Mouse (Mus musculus): Measurements from ENCODE around the gene Oip5. TPM values are rescaled to one million over a fixed set of nuclear protein-coding genes. Genes with fewer than 3 reads are reported as not detected.

The Oip5 gene
- polyA plus RNA-seq, 1 experiment from 2014 or later: 15.3 TPM

- Histone ChIP-seq H3K4me1 (ENCODE audit: control insufficient read depth, insufficient read depth, low read length) (peaks cover 15% of the 10 kb centered on the region), H3K36me3 (ENCODE audit: control insufficient read depth, insufficient read depth, low read length) (peaks cover 38% of the 10 kb centered on the region), H3K4me3 (ENCODE audit: low read depth, low read length) (peak overlapping the region; percentile 91), H3K27ac (replicated peaks; ENCODE audit: low read depth, low read length) (peak overlapping the region; percentile 86), H3K4me2 (ENCODE audit: low read depth, low read length) (peak overlapping the region; percentile 73), H3K27me3 (replicated peaks; ENCODE audit: control insufficient read depth, insufficient read depth, low read length) (no peaks in the 10 kb centered on the region), H3K9ac (ENCODE audit: low read depth, low read length) (peak overlapping the region; percentile 96), H3K9me3 (ENCODE audit: control insufficient read depth, low read length) (no peaks in the 10 kb centered on the region)
- WGBS: under 1% methylated on average over 57 of the region's 61 CpGs
- DNase-seq (ENCODE audit: low spot score): peak; percentile 97
- ATAC-seq (ENCODE audit: low read depth): peak; percentile 98
These were observed 23.9 kb downstream of the Oip5 start for GRCm38 (mm10) chr2:119594113-119594981.

GRCm38 (mm10) chr2:119593765-119594112 is 24.5 kb downstream of the Oip5 start:
- Histone ChIP-seq H3K4me3 (ENCODE audit: low read depth, low read length) (peak overlapping the region; percentile 91), H3K4me2 (ENCODE audit: low read depth, low read length) (peak overlapping the region; percentile 55), H3K9ac (ENCODE audit: low read depth, low read length) (peak overlapping the region; percentile 53), H3K27ac (replicated peaks; ENCODE audit: low read depth, low read length) (peak overlapping the region; percentile 86), H3K27me3 (replicated peaks; ENCODE audit: control insufficient read depth, insufficient read depth, low read length) (no peaks in the 10 kb centered on the region), H3K36me3 (ENCODE audit: control insufficient read depth, insufficient read depth, low read length) (peaks cover 32% of the 10 kb centered on the region), H3K9me3 (ENCODE audit: control insufficient read depth, low read length) (no peaks in the 10 kb centered on the region), H3K4me1 (ENCODE audit: control insufficient read depth, insufficient read depth, low read length) (peaks cover 15% of the 10 kb centered on the region)
- WGBS: 10% methylated on average over 7 of the region's 7 CpGs
- ATAC-seq (ENCODE audit: low read depth): peak; percentile 5
- DNase-seq (ENCODE audit: low spot score): peak; percentile 16

GRCm38 (mm10) chr2:119591247-119591646 is 27.0 kb downstream of the Oip5 start:
- ATAC-seq (ENCODE audit: low read depth) (no peak), DNase-seq (ENCODE audit: low spot score) (no peak)
- H3K27ac ChIP-seq (replicated peaks; ENCODE audit: low read depth, low read length): no peak overlapping the region
- no peaks in the 10 kb centered on the region for H3K9me3 ChIP-seq (ENCODE audit: control insufficient read depth, low read length)
- no peak overlapping the region for H3K4me2 ChIP-seq (ENCODE audit: low read depth, low read length)
- H3K9ac ChIP-seq (ENCODE audit: low read depth, low read length): no peak overlapping the region
- 92% methylated on average over 3 of the region's 3 CpGs for WGBS
- H3K36me3 ChIP-seq (ENCODE audit: control insufficient read depth, insufficient read depth, low read length): peaks cover 10% of the 10 kb centered on the region
- peaks cover 14% of the 10 kb centered on the region for H3K4me1 ChIP-seq (ENCODE audit: control insufficient read depth, insufficient read depth, low read length)
- no peak overlapping the region for H3K4me3 ChIP-seq (ENCODE audit: low read depth, low read length)
- H3K27me3 ChIP-seq (replicated peaks; ENCODE audit: control insufficient read depth, insufficient read depth, low read length): no peaks in the 10 kb centered on the region

GRCm38 (mm10) chr2:119587383-119587782 is 30.9 kb downstream of the Oip5 start:
- H3K27ac ChIP-seq (replicated peaks; ENCODE audit: low read depth, low read length): no peak overlapping the region
- no peaks in the 10 kb centered on the region for H3K27me3 ChIP-seq (replicated peaks; ENCODE audit: control insufficient read depth, insufficient read depth, low read length)
- H3K4me3 ChIP-seq (ENCODE audit: low read depth, low read length): no peak overlapping the region
- DNase-seq (ENCODE audit: low spot score): peak; percentile 33
- H3K9ac ChIP-seq (ENCODE audit: low read depth, low read length): no peak overlapping the region
- H3K36me3 ChIP-seq (ENCODE audit: control insufficient read depth, insufficient read depth, low read length): peaks cover 8% of the 10 kb centered on the region; the same call in 1 of the 2 replicates
- no peak for ATAC-seq (ENCODE audit: low read depth)
- H3K4me1 ChIP-seq (ENCODE audit: control insufficient read depth, insufficient read depth, low read length): no peaks in the 10 kb centered on the region
- no peaks in the 10 kb centered on the region for H3K9me3 ChIP-seq (ENCODE audit: control insufficient read depth, low read length)
- WGBS: 12% methylated on average over 4 of the region's 4 CpGs
- no peak overlapping the region for H3K4me2 ChIP-seq (ENCODE audit: low read depth, low read length)

- Histone ChIP-seq H3K4me2 (ENCODE audit: low read depth, low read length) (no peak overlapping the region), H3K36me3 (ENCODE audit: control insufficient read depth, insufficient read depth, low read length) (no peaks in the 10 kb centered on the region), H3K27ac (replicated peaks; ENCODE audit: low read depth, low read length) (no peak overlapping the region), H3K9ac (ENCODE audit: low read depth, low read length) (no peak overlapping the region), H3K27me3 (replicated peaks; ENCODE audit: control insufficient read depth, insufficient read depth, low read length) (no peaks in the 10 kb centered on the region), H3K4me3 (ENCODE audit: low read depth, low read length) (no peak overlapping the region), H3K9me3 (ENCODE audit: control insufficient read depth, low read length) (no peaks in the 10 kb centered on the region), H3K4me1 (ENCODE audit: control insufficient read depth, insufficient read depth, low read length) (no peaks in the 10 kb centered on the region)
- 87% methylated on average over 8 of the region's 8 CpGs for WGBS
- ATAC-seq (ENCODE audit: low read depth) (no peak), DNase-seq (ENCODE audit: low spot score) (no peak)
These were observed 34.0 kb downstream of the Oip5 start for GRCm38 (mm10) chr2:119584282-119584681.

- ATAC-seq (ENCODE audit: low read depth) (no peak), DNase-seq (ENCODE audit: low spot score) (no peak)
- Histone ChIP-seq H3K27me3 (replicated peaks; ENCODE audit: control insufficient read depth, insufficient read depth, low read length) (no peaks in the 10 kb centered on the region), H3K9me3 (ENCODE audit: control insufficient read depth, low read length) (no peaks in the 10 kb centered on the region), H3K9ac (ENCODE audit: low read depth, low read length) (no peak overlapping the region), H3K36me3 (ENCODE audit: control insufficient read depth, insufficient read depth, low read length) (no peaks in the 10 kb centered on the region), H3K4me2 (ENCODE audit: low read depth, low read length) (no peak overlapping the region), H3K27ac (replicated peaks; ENCODE audit: low read depth, low read length) (no peak overlapping the region), H3K4me1 (ENCODE audit: control insufficient read depth, insufficient read depth, low read length) (no peaks in the 10 kb centered on the region), H3K4me3 (ENCODE audit: low read depth, low read length) (no peak overlapping the region)
- 60% methylated on average over 2 of the region's 2 CpGs for WGBS
These were observed 34.8 kb downstream of the Oip5 start for GRCm38 (mm10) chr2:119583439-119583838.

GRCm38 (mm10) chr2:119581571-119581970 is 36.7 kb downstream of the Oip5 start:
- Histone ChIP-seq H3K9ac (ENCODE audit: low read depth, low read length) (no peak overlapping the region), H3K9me3 (ENCODE audit: control insufficient read depth, low read length) (no peaks in the 10 kb centered on the region), H3K4me2 (ENCODE audit: low read depth, low read length) (no peak overlapping the region), H3K4me3 (ENCODE audit: low read depth, low read length) (no peak overlapping the region), H3K27ac (replicated peaks; ENCODE audit: low read depth, low read length) (no peak overlapping the region), H3K4me1 (ENCODE audit: control insufficient read depth, insufficient read depth, low read length) (no peaks in the 10 kb centered on the region), H3K36me3 (ENCODE audit: control insufficient read depth, insufficient read depth, low read length) (no peaks in the 10 kb centered on the region), H3K27me3 (replicated peaks; ENCODE audit: control insufficient read depth, insufficient read depth, low read length) (no peaks in the 10 kb centered on the region)
- 92% methylated on average over 3 of the region's 3 CpGs for WGBS
- ATAC-seq (ENCODE audit: low read depth): no peak
- DNase-seq (ENCODE audit: low spot score): no peak

GRCm38 (mm10) chr2:119572471-119572870 is 45.8 kb downstream of the Oip5 start:
- ATAC-seq (ENCODE audit: low read depth): no peak
- Histone ChIP-seq H3K9ac (ENCODE audit: low read depth, low read length) (no peak overlapping the region), H3K4me3 (ENCODE audit: low read depth, low read length) (no peak overlapping the region), H3K27me3 (replicated peaks; ENCODE audit: control insufficient read depth, insufficient read depth, low read length) (no peaks in the 10 kb centered on the region), H3K9me3 (ENCODE audit: control insufficient read depth, low read length) (no peaks in the 10 kb centered on the region), H3K4me2 (ENCODE audit: low read depth, low read length) (no peak overlapping the region), H3K4me1 (ENCODE audit: control insufficient read depth, insufficient read depth, low read length) (no peaks in the 10 kb centered on the region), H3K27ac (replicated peaks; ENCODE audit: low read depth, low read length) (no peak overlapping the region), H3K36me3 (ENCODE audit: control insufficient read depth, insufficient read depth, low read length) (peaks cover 29% of the 10 kb centered on the region)
- no peak for DNase-seq (ENCODE audit: low spot score)
- 88% methylated on average over 1 of the region's 1 CpGs for WGBS

All from embryonic facial prominence, embryonic 14.5 days (tissue).